Mouse (Mus musculus) frontal cortex, postnatal 25 days (tissue): Measurements from ENCODE around the gene Gtsf1l.

ENCODE experiments used
- DNase-seq, 2 experiments: peaks; one replicate each; pipeline ENCODE4 v3.0.0; 2022; ENCODE audit warnings: low spot score in 2 of 2

The Gtsf1l gene

DNA sequence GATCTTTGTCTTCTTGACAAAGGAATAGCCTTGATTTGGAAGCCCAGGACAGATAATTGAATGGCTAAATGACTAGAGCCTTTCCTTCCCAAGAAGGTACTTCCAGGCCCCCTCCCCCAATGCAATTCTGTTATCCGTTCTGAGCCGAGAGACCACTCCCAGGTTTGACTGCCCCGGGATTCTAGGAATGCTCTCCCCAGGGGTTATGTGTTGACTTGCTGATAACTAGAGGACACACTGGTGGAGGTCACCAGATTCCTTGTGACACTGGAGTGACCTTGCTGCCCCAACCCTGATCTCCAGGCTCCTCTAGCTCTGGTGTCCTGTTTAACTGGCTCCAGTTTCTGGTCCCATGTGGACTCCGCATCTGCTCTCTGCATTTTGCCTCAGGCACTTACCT is 35.6 kb downstream of the Gtsf1l start:
- DNase-seq: no peak

DNA sequence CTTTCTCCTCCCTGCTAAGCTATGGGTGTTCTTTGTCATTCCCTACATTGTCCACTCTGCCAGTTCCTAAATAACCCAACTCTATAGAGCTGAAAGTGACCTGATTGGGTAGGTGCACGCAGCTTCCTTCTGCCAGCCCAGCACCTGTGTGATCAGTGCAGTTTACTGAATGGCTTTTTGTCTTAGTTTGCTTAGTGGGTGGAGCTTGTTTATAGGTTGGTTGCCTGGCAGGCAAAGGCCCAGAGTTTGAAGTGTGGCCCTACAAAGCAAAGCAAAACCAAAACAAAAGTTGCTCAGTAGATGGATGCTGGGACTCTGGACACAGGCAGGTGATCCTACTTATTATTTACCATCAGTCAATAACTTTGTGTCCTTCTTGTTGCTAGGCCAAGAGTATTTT is 36.0 kb downstream of the Gtsf1l start:
- DNase-seq: no peak

DNA sequence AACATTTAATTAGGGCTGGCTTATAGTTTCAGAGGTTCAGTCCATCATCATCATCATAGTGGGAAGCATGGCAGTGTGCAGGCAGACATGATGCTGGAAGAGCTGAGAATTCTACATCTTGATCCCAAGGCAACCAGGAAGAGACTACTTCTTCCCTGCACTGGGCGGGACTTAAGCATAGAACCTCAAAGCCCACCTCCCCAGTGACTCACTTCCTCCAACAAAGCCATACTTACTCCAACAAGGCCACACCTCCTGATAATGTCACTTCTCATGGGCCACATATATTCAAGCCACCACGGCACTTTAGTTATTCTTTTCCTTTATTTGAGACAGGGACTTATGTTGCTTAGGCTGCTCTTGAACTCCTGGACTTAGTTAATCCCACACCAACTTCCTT is 38.5 kb downstream of the Gtsf1l start:
- no peak for DNase-seq

DNA sequence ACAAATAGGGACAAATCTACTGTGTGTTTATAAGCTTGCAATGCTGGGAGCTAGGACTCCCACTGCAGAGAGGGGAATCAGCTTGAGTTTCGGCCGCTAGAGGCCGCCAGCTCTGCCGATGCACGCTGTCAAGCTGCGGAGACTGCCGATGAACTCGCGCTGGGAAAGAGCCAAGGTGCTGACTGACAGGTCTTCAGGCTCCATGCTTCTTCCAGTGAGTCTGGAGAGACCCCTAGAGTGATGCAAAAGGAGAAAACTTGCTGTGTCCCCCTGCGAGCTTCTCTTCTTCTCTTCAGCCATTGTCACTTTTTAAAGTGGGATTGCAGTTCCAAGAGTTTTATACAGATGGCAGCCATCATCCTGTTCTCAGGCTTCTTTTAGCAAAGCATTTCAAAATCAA is 39.5 kb downstream of the Gtsf1l start:
- peak; percentile 50 to 57 for DNase-seq

DNA sequence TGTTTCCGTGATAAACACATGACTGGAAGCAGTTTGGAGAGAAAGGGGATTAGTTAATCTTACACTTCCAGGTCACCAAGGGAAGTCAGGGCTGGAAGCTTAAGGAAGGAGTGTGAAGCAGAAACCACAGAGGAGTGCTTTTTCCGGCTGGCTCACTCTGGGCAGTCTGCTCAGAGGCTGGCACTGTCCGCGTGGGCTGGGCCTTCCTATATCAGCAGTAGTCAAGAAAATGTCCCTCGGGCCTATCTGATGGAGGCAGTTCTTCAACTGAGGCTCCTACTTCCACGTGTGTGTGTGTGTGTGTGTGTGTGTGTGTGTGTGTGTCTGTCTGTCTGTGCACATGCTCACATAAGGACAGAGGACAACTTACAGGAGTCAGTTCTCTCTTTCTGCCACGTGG is 47.7 kb downstream of the Gtsf1l start:
- no peak for DNase-seq
